Mouse (Mus musculus) lung, adult 2 months (tissue): ENCODE results near the gene Bmp10.

Experiments
- CTCF ChIP-seq: fragments of 200-500 bp; IDR thresholded peaks from 2 replicates; pipeline ENCODE4 v1.5.1; 2011; ENCODE audit warnings: mild to moderate bottlenecking, low read length, control low read depth; ENCODE audit not compliant: insufficient read depth
- POLR2A ChIP-seq: fragments of 200-500 bp; IDR thresholded peaks from 2 replicates; pipeline ENCODE4 v1.6.1; 2011; ENCODE audit warnings: low read depth, mild to moderate bottlenecking, control low read depth, low read length, borderline replicate concordance; ENCODE audit errors: extremely low read depth

DNA sequence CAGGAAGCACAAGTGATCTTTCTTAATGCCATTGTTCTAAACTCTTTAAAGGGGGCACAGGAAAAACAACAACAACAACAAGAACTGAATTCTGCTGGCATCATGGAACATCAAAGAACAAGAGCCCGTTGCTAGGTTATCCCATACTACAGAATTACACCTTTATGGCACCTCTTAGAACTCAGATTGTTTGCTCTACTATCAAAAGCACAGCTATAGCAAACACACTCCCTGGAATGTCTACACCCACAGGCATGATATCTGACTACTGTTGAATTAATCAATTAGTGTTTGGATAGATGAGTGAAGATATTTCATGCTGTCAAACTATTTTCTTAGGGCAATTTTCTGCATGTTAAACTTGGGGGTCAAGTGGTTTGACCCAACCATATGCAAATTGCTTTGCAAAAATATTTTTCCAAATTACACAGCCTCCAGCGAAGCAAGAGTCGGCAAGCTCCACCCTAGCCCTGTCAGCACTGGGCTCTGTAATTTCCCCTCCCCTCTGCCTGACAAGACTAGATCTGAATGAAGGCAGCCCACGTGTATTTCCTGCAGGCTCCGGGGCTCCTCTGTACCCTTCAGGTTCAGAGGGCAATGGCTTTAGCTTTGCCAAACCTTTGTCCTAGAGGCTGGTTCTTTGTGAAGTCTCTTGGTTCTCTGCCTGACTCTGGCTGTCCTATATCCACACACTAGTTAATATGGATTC, 50.7 kb downstream of the Bmp10 start:
- TF ChIP-seq POLR2A (no peak), CTCF (no peak)
